Mouse (Mus musculus) CH12.LX (cell line): ENCODE results near the gene Pelp1.

Experiments used
- CHD2 ChIP-seq: IDR thresholded peaks from 2 replicates; pipeline ENCODE4 v1.6.1; 2011; ENCODE audit warnings: low read length, improper control_type of control experiment
- CTCF ChIP-seq, 2 experiments: IDR thresholded peaks in 1 of 2; conservative IDR thresholded peaks in 1 of 2; 2 replicates each; pipeline ENCODE4 v1.5.1; 2011 to 2012; ENCODE audit warnings: low read depth in 2 of 2, low read length in 2 of 2, improper control_type of control experiment in 1 of 2, inconsistent platforms in 1 of 2, mild to moderate bottlenecking in 1 of 2, moderate library complexity in 1 of 2
- JUN ChIP-seq: IDR thresholded peaks from 2 replicates; pipeline ENCODE4 v1.6.1; 2011; ENCODE audit warnings: low read depth, mild to moderate bottlenecking, low read length, improper control_type of control experiment, moderate library complexity; ENCODE audit not compliant: insufficient read depth
- NELFE ChIP-seq: IDR thresholded peaks from 2 replicates; pipeline ENCODE4 v1.6.1; 2011; ENCODE audit warnings: low read depth, low read length, improper control_type of control experiment
- RAD21 ChIP-seq: IDR thresholded peaks from 2 replicates; pipeline ENCODE4 v1.6.1; 2011; ENCODE audit warnings: low read depth, mild to moderate bottlenecking, low read length, improper control_type of control experiment, moderate library complexity
- SIN3A ChIP-seq: IDR thresholded peaks from 2 replicates; pipeline ENCODE4 v1.6.1; 2012; ENCODE audit warnings: low read length, improper control_type of control experiment, inconsistent platforms

DNA sequence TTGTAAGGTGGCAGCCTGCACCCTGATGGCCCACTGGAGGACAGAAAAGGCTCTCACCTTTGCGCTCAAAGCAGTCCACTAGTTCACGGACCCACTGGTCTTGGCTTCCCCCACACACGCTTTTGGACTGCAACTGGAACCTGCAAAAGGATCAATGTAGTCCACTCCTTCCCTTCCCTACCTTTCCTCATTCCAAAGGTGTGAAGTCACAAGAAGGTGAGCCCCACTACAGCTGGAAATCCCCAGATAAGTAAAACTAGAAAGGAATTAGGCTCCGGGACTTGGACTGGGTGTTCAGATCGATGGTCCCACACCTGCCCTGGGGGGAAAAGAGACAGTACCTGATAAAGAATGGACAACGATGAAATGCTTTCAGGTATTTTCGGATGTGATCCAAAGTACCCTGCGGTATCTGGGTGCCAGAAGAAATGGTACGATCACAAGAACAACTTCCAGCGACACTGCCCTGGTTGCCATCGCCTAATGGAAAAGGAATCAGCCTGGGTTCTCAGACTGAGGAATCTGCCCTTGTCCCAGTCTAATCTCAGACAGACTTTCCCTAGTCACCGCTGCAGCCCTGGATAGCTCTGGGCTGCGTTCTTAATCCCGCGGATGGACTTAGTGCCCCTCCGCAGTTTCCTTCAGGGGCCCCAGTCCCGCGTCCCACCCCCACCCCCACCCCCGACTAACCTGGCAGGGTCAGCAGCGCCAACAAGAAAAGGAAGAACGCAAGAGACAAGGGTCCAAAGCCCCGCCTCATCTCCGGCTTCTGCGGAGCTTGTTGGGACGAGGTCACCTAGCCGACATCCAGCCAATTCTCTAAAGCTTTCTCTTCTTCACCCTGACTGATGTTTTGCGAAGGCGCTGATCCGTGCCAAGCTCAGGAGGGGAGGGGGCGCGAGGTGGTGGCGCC lies 49.1 kb upstream of the Pelp1 start, which contains the start of gene Zmynd15:
- no peak for TF ChIP-seq CTCF (conservative IDR thresholded peaks at IDR 0.05 in 1 of 2, IDR thresholded peaks at IDR 0.05 in 1 of 2; ENCODE audit: low read depth in 2 of 2, low read length in 2 of 2)
- TF ChIP-seq JUN, result no peak
- no peak for TF ChIP-seq RAD21
- TF ChIP-seq NELFE, result no peak
- no peak for TF ChIP-seq SIN3A
- TF ChIP-seq CHD2, result no peak
